Mouse (Mus musculus) CH12.LX (cell line): Measurements from ENCODE around the gene Dtx1. TPM values are rescaled to one million over a fixed set of nuclear protein-coding genes. Genes with fewer than 3 reads are reported as not detected.

Experiments
- DNase-seq: peaks from one replicate; pipeline ENCODE4 v3.0.0-alpha.2; 2013; ENCODE audit errors: extremely low read depth
- H3K27ac ChIP-seq: 2 replicates; pipeline ENCODE4 v1.5.1; 2012; ENCODE audit warnings: low read depth, mild to moderate bottlenecking, control low read depth, moderate library complexity; ENCODE audit not compliant: insufficient read depth
- H3K27me3 ChIP-seq: replicated peaks from 2 replicates; pipeline ENCODE3; 2012; ENCODE audit warnings: inconsistent platforms
- H3K36me3 ChIP-seq, 2 experiments: replicated peaks in 1 of 2; 2 replicates each; pipeline versions ENCODE3 to v1.6.1; 2012; ENCODE audit warnings: inconsistent platforms in 1 of 2, low read length in 1 of 2, mild to moderate bottlenecking in 1 of 2, mixed read lengths in 1 of 2, moderate library complexity in 1 of 2; ENCODE audit not compliant: control insufficient read depth in 1 of 2, insufficient read depth in 1 of 2
- H3K4me1 ChIP-seq, 2 experiments: 2 replicates each; pipeline ENCODE4 v1.6.1; 2012; ENCODE audit warnings: inconsistent platforms in 1 of 2, moderate library complexity in 1 of 2; ENCODE audit not compliant: insufficient read depth in 2 of 2, control insufficient read depth in 1 of 2
- H3K4me2 ChIP-seq: 2 replicates; pipeline ENCODE4 v1.6.1; 2012; ENCODE audit warnings: low read depth, mild to moderate bottlenecking, control low read depth; ENCODE audit not compliant: poor library complexity, insufficient read depth, severe bottlenecking
- H3K4me3 ChIP-seq, 3 experiments: fragments of 150-350 bp in 1 of 3; sonication (generic) in 1 of 3; replicated peaks in 1 of 3; 2 replicates each; pipeline versions ENCODE3 to v1.5.1; 2011 to 2012; ENCODE audit warnings: low read depth in 2 of 3, low read length in 2 of 3, mild to moderate bottlenecking in 2 of 3, moderate library complexity in 2 of 3, control low read depth in 1 of 3, improper control_type of control experiment in 1 of 3, inconsistent platforms in 1 of 3, mixed read lengths in 1 of 3; ENCODE audit not compliant: poor library complexity in 1 of 3
- H3K79me2 ChIP-seq: replicated peaks from 2 replicates; pipeline ENCODE4 v1.6.1; 2012; ENCODE audit warnings: mild to moderate bottlenecking, moderate library complexity; ENCODE audit not compliant: control insufficient read depth, poor library complexity, insufficient read depth, severe bottlenecking; ENCODE audit errors: extremely low read depth
- H3K9ac ChIP-seq: 2 replicates; pipeline ENCODE4 v1.6.1; 2012; ENCODE audit warnings: low read depth, mild to moderate bottlenecking, control low read depth, moderate library complexity; ENCODE audit not compliant: insufficient read depth
- H3K9me3 ChIP-seq: replicated peaks from 2 replicates; pipeline ENCODE3; 2012; ENCODE audit warnings: low read length, inconsistent platforms, mixed read lengths
- BHLHE40 ChIP-seq: IDR thresholded peaks from 2 replicates; pipeline ENCODE4 v1.6.1; 2011; ENCODE audit warnings: mild to moderate bottlenecking, low read depth, low read length, improper control_type of control experiment
- CHD1 ChIP-seq: IDR thresholded peaks from 2 replicates; pipeline ENCODE4 v1.6.1; 2012; ENCODE audit warnings: low read depth, low read length, improper control_type of control experiment, inconsistent platforms
- CHD2 ChIP-seq: IDR thresholded peaks from 2 replicates; pipeline ENCODE4 v1.6.1; 2011; ENCODE audit warnings: low read length, improper control_type of control experiment
- CTCF ChIP-seq, 2 experiments: IDR thresholded peaks in 1 of 2; conservative IDR thresholded peaks in 1 of 2; 2 replicates each; pipeline ENCODE4 v1.5.1; 2011 to 2012; ENCODE audit warnings: low read depth in 2 of 2, low read length in 2 of 2, improper control_type of control experiment in 1 of 2, inconsistent platforms in 1 of 2, mild to moderate bottlenecking in 1 of 2, moderate library complexity in 1 of 2
- E2F4 ChIP-seq: IDR thresholded peaks from 2 replicates; pipeline ENCODE4 v1.6.1; 2011; ENCODE audit warnings: low read depth, low read length, improper control_type of control experiment; ENCODE audit not compliant: insufficient replicate concordance
- ELF1 ChIP-seq: IDR thresholded peaks from 2 replicates; pipeline ENCODE4 v1.6.1; 2014; ENCODE audit warnings: low read depth, mild to moderate bottlenecking, inconsistent platforms, low read length, improper control_type of control experiment
- EP300 ChIP-seq: IDR thresholded peaks from 2 replicates; pipeline ENCODE4 v1.6.1; 2011; ENCODE audit warnings: low read length, improper control_type of control experiment
- GABPA ChIP-seq: IDR thresholded peaks from 2 replicates; pipeline ENCODE4 v1.6.1; 2012; ENCODE audit warnings: low read depth, low read length, improper control_type of control experiment, inconsistent platforms; ENCODE audit not compliant: insufficient replicate concordance
- HCFC1 ChIP-seq: IDR thresholded peaks from 2 replicates; pipeline ENCODE4 v1.6.1; 2012; ENCODE audit warnings: low read depth, mild to moderate bottlenecking, inconsistent platforms, low read length, improper control_type of control experiment
- IRF4 ChIP-seq: IDR thresholded peaks from 2 replicates; pipeline ENCODE4 v1.6.1; 2014; ENCODE audit warnings: low read depth, mild to moderate bottlenecking, inconsistent platforms, low read length, improper control_type of control experiment
- JUND ChIP-seq: conservative IDR thresholded peaks from 2 replicates; pipeline ENCODE4 v1.6.1; 2011; ENCODE audit warnings: low read depth, low read length, improper control_type of control experiment
- KAT2A ChIP-seq: IDR thresholded peaks from 2 replicates; pipeline ENCODE4 v1.6.1; 2012; ENCODE audit warnings: low read length, improper control_type of control experiment, inconsistent platforms; ENCODE audit not compliant: insufficient replicate concordance
- MAZ ChIP-seq: IDR thresholded peaks from 2 replicates; pipeline ENCODE4 v1.6.1; 2012; ENCODE audit warnings: low read depth, mild to moderate bottlenecking, inconsistent platforms, low read length, improper control_type of control experiment, moderate library complexity
- MEF2A ChIP-seq: IDR thresholded peaks from 2 replicates; pipeline ENCODE4 v1.6.1; 2014; ENCODE audit warnings: low read depth, mild to moderate bottlenecking, inconsistent platforms, low read length, improper control_type of control experiment, borderline replicate concordance
- MXI1 ChIP-seq: IDR thresholded peaks from 2 replicates; pipeline ENCODE4 v1.6.1; 2011; ENCODE audit warnings: mild to moderate bottlenecking, low read depth, low read length, improper control_type of control experiment
- NELFE ChIP-seq: IDR thresholded peaks from 2 replicates; pipeline ENCODE4 v1.6.1; 2011; ENCODE audit warnings: low read depth, low read length, improper control_type of control experiment
- NRF1 ChIP-seq: IDR thresholded peaks from 2 replicates; pipeline ENCODE4 v1.6.1; 2014; ENCODE audit warnings: low read depth, mild to moderate bottlenecking, inconsistent platforms, low read length, improper control_type of control experiment, moderate library complexity
- PAX5 ChIP-seq: IDR thresholded peaks from 2 replicates; pipeline ENCODE4 v1.6.1; 2012; ENCODE audit warnings: low read length, inconsistent platforms, mixed read lengths
- POLR2AphosphoS2 ChIP-seq: IDR thresholded peaks from 2 replicates; pipeline ENCODE4 v1.6.1; 2011; ENCODE audit warnings: low read depth, low read length, improper control_type of control experiment
- RAD21 ChIP-seq: IDR thresholded peaks from 2 replicates; pipeline ENCODE4 v1.6.1; 2011; ENCODE audit warnings: low read depth, mild to moderate bottlenecking, low read length, improper control_type of control experiment, moderate library complexity
- RCOR1 ChIP-seq: conservative IDR thresholded peaks from 2 replicates; pipeline ENCODE4 v1.6.1; 2012; ENCODE audit warnings: low read depth, mild to moderate bottlenecking, inconsistent platforms, low read length, improper control_type of control experiment
- SIN3A ChIP-seq: IDR thresholded peaks from 2 replicates; pipeline ENCODE4 v1.6.1; 2012; ENCODE audit warnings: low read length, improper control_type of control experiment, inconsistent platforms
- UBTF ChIP-seq: IDR thresholded peaks from 2 replicates; pipeline ENCODE4 v1.6.1; 2012; ENCODE audit warnings: low read depth, mild to moderate bottlenecking, inconsistent platforms, low read length, improper control_type of control experiment, moderate library complexity
- USF1 ChIP-seq: IDR thresholded peaks from 2 replicates; pipeline ENCODE4 v1.6.1; 2014; ENCODE audit warnings: low read depth, mild to moderate bottlenecking, inconsistent platforms, low read length, improper control_type of control experiment
- USF2 ChIP-seq: conservative IDR thresholded peaks from 2 replicates; pipeline ENCODE4 v1.6.1; 2011; ENCODE audit warnings: low read depth, low read length, improper control_type of control experiment
- ZMIZ1 ChIP-seq: IDR thresholded peaks from 2 replicates; pipeline ENCODE4 v1.6.1; 2012; ENCODE audit warnings: low read depth, mild to moderate bottlenecking, inconsistent platforms, low read length, improper control_type of control experiment
- ZNF384 ChIP-seq: IDR thresholded peaks from 2 replicates; pipeline ENCODE4 v1.6.1; 2012; ENCODE audit warnings: low read depth, low read length, improper control_type of control experiment, inconsistent platforms
- dilution Hi-C: fragments of 300-500 bp; cut with MboI; formaldehyde crosslinking; loops from 2 replicates; pipeline ENCODE4 v1.14.3; 2020; ENCODE audit warnings: low sequenced_read_pairs; ENCODE audit not compliant: extremely low pct_unique_long_range_greater_than_20kb, extremely low pct_ligation_motif_present
- in situ Hi-C: fragments of 300-500 bp; cut with MboI; formaldehyde crosslinking; loops from 3 replicates; pipeline ENCODE4 v1.14.3; 2019; ENCODE audit warnings: low sequenced_read_pairs, low pct_ligation_motif_present, low pct_unique_long_range_greater_than_20kb, mixed read lengths
- polyA plus RNA-seq: library from polyadenylated mRNA; unstranded; fragments of >175 nt; gene quantifications from 2 replicates; pipeline ENCODE4 v1.2.1, GENCODE M21; 2012; ENCODE audit warnings: low read depth; ENCODE audit not compliant: insufficient read length
- total RNA-seq, 2 experiments: library from RNA; depleted of rRNA; stranded (reverse); fragments of 300-350 nt in 1 of 2; fragments of >200 nt in 1 of 2; gene quantifications; 2 replicates each; pipeline ENCODE4 v1.2.3; 2012 to 2014

Gene Dtx1
- total and polyA plus RNA-seq, 3 experiments, result 0.98 to 3.9 (median 2.1) TPM

DNA sequence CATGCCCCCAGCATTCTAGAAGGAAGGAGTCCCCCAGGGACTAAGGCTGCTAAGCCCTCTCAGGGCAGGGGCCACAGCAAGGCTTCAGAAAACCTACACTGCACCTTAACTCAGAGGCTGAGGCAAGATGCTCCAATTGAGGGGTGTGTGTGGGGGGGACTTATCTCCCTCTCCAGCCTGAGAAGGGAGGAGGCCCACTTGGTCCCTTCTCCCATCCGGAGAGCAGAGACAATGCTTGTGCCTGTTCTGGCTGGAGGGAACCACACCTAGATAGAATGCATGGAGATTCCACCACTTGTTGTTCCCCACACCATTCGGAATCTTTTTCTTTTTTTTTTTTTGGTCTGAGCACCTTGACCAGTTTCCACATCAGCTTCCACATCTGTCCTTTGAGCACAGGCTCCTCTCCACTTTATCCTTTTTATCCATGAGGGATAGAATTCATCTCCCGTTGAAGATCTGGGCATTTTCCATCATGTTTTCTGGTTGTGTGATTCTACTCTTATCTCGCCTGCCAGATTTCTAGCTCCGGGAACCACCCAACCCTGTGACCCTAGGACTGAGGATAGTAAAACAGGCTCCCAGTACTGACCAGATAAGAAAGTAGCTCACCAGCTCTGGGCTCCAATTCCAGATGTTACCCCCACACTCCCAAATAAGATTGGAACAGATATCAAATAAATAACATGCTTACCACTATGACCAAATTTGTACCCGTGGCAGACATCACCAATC lies 24.8 kb downstream of the Dtx1 start:
- in situ Hi-C loops, result no loop called here
- peaks cover 38 to 74% of the 10 kb centered on the region in 2 experiments for H3K4me1 ChIP-seq

DNA sequence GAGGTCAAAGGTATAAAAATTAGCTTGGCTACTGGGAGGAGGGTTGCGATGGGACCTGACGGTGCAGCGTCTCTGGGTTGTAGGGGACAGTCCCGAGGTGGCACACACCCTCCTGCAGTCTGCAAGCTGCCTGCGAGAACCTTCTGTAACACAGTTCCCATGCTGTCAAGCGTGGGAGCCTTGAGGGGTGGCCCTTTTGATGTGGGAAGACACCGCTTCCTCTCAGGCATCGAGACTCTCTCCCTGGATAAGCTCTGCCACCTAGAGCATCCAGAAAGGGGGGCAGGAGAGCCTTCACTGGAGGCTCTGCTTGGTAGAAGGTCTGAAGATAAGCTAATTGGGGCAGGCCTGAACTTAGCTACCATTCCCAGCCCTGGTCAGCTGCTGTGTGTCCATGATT lies 26.0 kb downstream of the Dtx1 start:
- no peak overlapping the region for H3K27ac ChIP-seq
- no peaks in the 10 kb centered on the region for H3K79me2 ChIP-seq
- TF ChIP-seq BHLHE40 (no peak), NELFE (no peak), CTCF (conservative IDR thresholded peaks at IDR 0.05 in 1 of 2, IDR thresholded peaks at IDR 0.05 in 1 of 2; ENCODE audit: low read depth in 2 of 2, low read length in 2 of 2) (no peak), IRF4 (no peak), USF1 (no peak), NRF1 (no peak), RAD21 (no peak), MEF2A (no peak), CHD1 (no peak), E2F4 (no peak), JUND (no peak), ELF1 (no peak), MXI1 (no peak), KAT2A (no peak), ZNF384 (no peak), GABPA (no peak)
- H3K4me2 ChIP-seq, result no peak overlapping the region
- no peak overlapping the region for H3K4me3 ChIP-seq
- no peak for DNase-seq
- in situ Hi-C loops, result no loop called here
- H3K9ac ChIP-seq, result no peak overlapping the region
- H3K9me3 ChIP-seq, result no peaks in the 10 kb centered on the region
- H3K36me3 ChIP-seq, result peaks cover 0 to 6% of the 10 kb centered on the region in 2 experiments
- no peaks in the 10 kb centered on the region for H3K27me3 ChIP-seq
- peaks cover 31 to 61% of the 10 kb centered on the region in 2 experiments for H3K4me1 ChIP-seq
- dilution Hi-C loops, result no loop called here

More for the DNA sequence above, 24.8 kb downstream of the Dtx1 start:
- H3K4me3 ChIP-seq, result no peak overlapping the region
- no peaks in the 10 kb centered on the region for H3K27me3 ChIP-seq
- no peak overlapping the region for H3K9ac ChIP-seq
- no peak for DNase-seq
- no peaks in the 10 kb centered on the region for H3K9me3 ChIP-seq
- dilution Hi-C loops, result no loop called here
- no peak overlapping the region for H3K27ac ChIP-seq
- no peaks in the 10 kb centered on the region for H3K36me3 ChIP-seq
- H3K4me2 ChIP-seq, result no peak overlapping the region
- H3K79me2 ChIP-seq, result no peaks in the 10 kb centered on the region
- TF ChIP-seq ZMIZ1, result no peak
- TF ChIP-seq RCOR1, result no peak
- no peak for TF ChIP-seq HCFC1
- TF ChIP-seq CHD2, result no peak
- no peak for TF ChIP-seq EP300
- TF ChIP-seq MAZ, result no peak
- no peak for TF ChIP-seq UBTF
- TF ChIP-seq RAD21, result no peak
- no peak for TF ChIP-seq KAT2A
- no peak for TF ChIP-seq GABPA
- no peak for TF ChIP-seq NRF1
- no peak for TF ChIP-seq E2F4
- no peak for TF ChIP-seq POLR2AphosphoS2
- no peak for TF ChIP-seq NELFE
- no peak for TF ChIP-seq MEF2A
- TF ChIP-seq PAX5, result no peak
- no peak for TF ChIP-seq ELF1
- no peak for TF ChIP-seq USF2
- TF ChIP-seq SIN3A, result no peak
